Mouse (Mus musculus) heart, postnatal 0 days (tissue): ENCODE results near the gene Scamp5. TPM values are rescaled to one million over a fixed set of nuclear protein-coding genes. Genes with fewer than 3 reads are reported as not detected.
A peak's percentile ranks its signal among the peaks of the same experiment; 100 is the strongest.

Experiments
- ATAC-seq: fragments of 200-750 bp; cut with Nextera tagmentation; 2 replicates; pipeline ENCODE4 v1.8.0; 2017; ENCODE audit warnings: low read depth, moderate number of reproducible peaks, moderate library complexity; ENCODE audit not compliant: insufficient read depth
- DNase-seq: peaks from one replicate; pipeline ENCODE4 v3.0.0-alpha.2; 2016; ENCODE audit warnings: low spot score
- H3K27ac ChIP-seq: fragments of 300-500 bp; sonication (generic); 2 replicates; pipeline ENCODE4 v1.5.1; 2014; ENCODE audit warnings: low read depth, mild to moderate bottlenecking
- H3K27me3 ChIP-seq: fragments of 300-500 bp; sonication (generic); 2 replicates; pipeline ENCODE4 v1.6.1; 2014; ENCODE audit warnings: low read length, mixed read lengths; ENCODE audit not compliant: control insufficient read depth, insufficient read depth
- H3K36me3 ChIP-seq: fragments of 300-500 bp; sonication (generic); replicated peaks from 2 replicates; pipeline ENCODE4 v1.6.1; 2014; ENCODE audit warnings: low read length, mixed read lengths; ENCODE audit not compliant: control insufficient read depth, insufficient read depth
- H3K4me1 ChIP-seq: fragments of 300-500 bp; sonication (generic); 2 replicates; pipeline ENCODE4 v1.6.1; 2014; ENCODE audit warnings: antibody characterized with exemption; ENCODE audit not compliant: control insufficient read depth, insufficient read depth
- H3K4me2 ChIP-seq: fragments of 300-500 bp; sonication (generic); 2 replicates; pipeline ENCODE4 v1.6.1; 2014; ENCODE audit warnings: low read depth, mild to moderate bottlenecking, low read length, moderate library complexity
- H3K4me3 ChIP-seq: fragments of 300-500 bp; sonication (generic); 2 replicates; pipeline ENCODE4 v1.5.1; 2014; ENCODE audit warnings: low read depth, low read length
- H3K9ac ChIP-seq: fragments of 300-500 bp; sonication (generic); replicated peaks from 2 replicates; pipeline ENCODE4 v1.6.1; 2014; ENCODE audit warnings: low read depth, low read length, mixed read lengths
- H3K9me3 ChIP-seq: fragments of 300-500 bp; sonication (generic); replicated peaks from 2 replicates; pipeline ENCODE4 v1.6.1; 2016; ENCODE audit warnings: low read length; ENCODE audit not compliant: control insufficient read depth
- CTCF ChIP-seq: IDR thresholded peaks from 2 replicates; pipeline ENCODE4 v1.5.1; 2016; ENCODE audit warnings: antibody characterized with exemption, control low read depth, low read depth
- EP300 ChIP-seq: IDR thresholded peaks from 2 replicates; pipeline ENCODE4 v1.6.1; 2016; ENCODE audit warnings: antibody characterized with exemption, low read depth
- WGBS: fragments of 180-500 bp; shearing (Covaris S2); extraction: QIAGEN DNeasy Blood & Tissue Kit; methylation state at CpG from one replicate; pipeline ENCODE4 v1.1.7; 2014; 5-methylcytosine and 5-hydroxymethylcytosine counted together
- polyA plus RNA-seq: library from polyadenylated mRNA; unstranded; fragments of >200 nt; fragmentation: Nextera tagmentation; extraction: Ambion mirVana; gene quantifications from 2 replicates; pipeline ENCODE4 v1.2.1, GENCODE M21; 2015
- total RNA-seq: library from RNA; depleted of rRNA; stranded (reverse); fragments of >200 nt; gene quantifications from 2 replicates; pipeline ENCODE4 v1.2.3, GENCODE M21; 2014; ENCODE audit warnings: low replicate concordance; rRNA removed

Gene Scamp5
- total RNA-seq (16.1 and 19.6 TPM in 2 replicates), polyA plus RNA-seq (7.0 TPM in 2 replicates)

GRCm38 (mm10) chr9:57467896-57468549, at the start of gene Scamp5:
TSS of gene Scamp5 (minus strand) at chr9:57468060.
- 1% methylated on average over 44 of the region's 48 CpGs for WGBS
- peak within 1 kb of the TSS; percentile 69 for H3K9ac ChIP-seq
- peak within 1 kb of the TSS; percentile 85 for H3K4me2 ChIP-seq
- no peaks in the 10 kb centered on the region for H3K9me3 ChIP-seq
- peak within 1 kb of the TSS; percentile 69 for H3K4me3 ChIP-seq
- DNase-seq (peak; percentile 94), ATAC-seq (peak; percentile 94)
- H3K27me3 ChIP-seq = no peaks in the 10 kb centered on the region
- peak; percentile 93 for TF ChIP-seq EP300
- no peak for TF ChIP-seq CTCF
- H3K36me3 ChIP-seq = no peaks in the 10 kb centered on the region
- peaks cover 5% of the 10 kb centered on the region for H3K4me1 ChIP-seq
- H3K27ac ChIP-seq = no peak within 1 kb of the TSS

- ATAC-seq = no peak
- Histone ChIP-seq H3K27ac (no peak overlapping the region), H3K4me3 (no peak overlapping the region), H3K27me3 (no peaks in the 10 kb centered on the region), H3K9me3 (no peaks in the 10 kb centered on the region), H3K9ac (no peak overlapping the region), H3K36me3 (no peaks in the 10 kb centered on the region), H3K4me1 (0 out of 2 replicates have a peak, but pooled peaks cover 4% of the 10 kb centered on the region), H3K4me2 (no peak overlapping the region)
- TF ChIP-seq EP300 (no peak), CTCF (peak; percentile 83)
- peak; percentile 68 for DNase-seq
- WGBS = 8% methylated on average over 3 of the region's 3 CpGs
These were observed 49.3 kb upstream of the Scamp5 start for GRCm38 (mm10) chr9:57517113-57517512.

GRCm38 (mm10) chr9:57510577-57510976, 42.7 kb upstream of the Scamp5 start:
- no peak for ATAC-seq
- Histone ChIP-seq H3K4me3 (no peak overlapping the region), H3K27me3 (no peaks in the 10 kb centered on the region), H3K36me3 (no peaks in the 10 kb centered on the region), H3K4me2 (no peak overlapping the region), H3K9me3 (no peaks in the 10 kb centered on the region), H3K27ac (no peak overlapping the region), H3K9ac (no peak overlapping the region), H3K4me1 (peaks cover under 1% of the 10 kb centered on the region; the same call in 1 of the 2 replicates)
- 88% methylated on average over 2 of the region's 2 CpGs for WGBS
- no peak for TF ChIP-seq EP300
- no peak for TF ChIP-seq CTCF
- DNase-seq = no peak

- no peaks in the 10 kb centered on the region for H3K36me3 ChIP-seq
- ATAC-seq = peak; percentile 89
- no peaks in the 10 kb centered on the region for H3K9me3 ChIP-seq
- WGBS = 2% methylated on average over 8 of the region's 8 CpGs
- peak overlapping the region; percentile 86 for H3K27ac ChIP-seq
- DNase-seq = peak; percentile 91
- peak overlapping the region; percentile 27 for H3K4me2 ChIP-seq
- peaks cover 28% of the 10 kb centered on the region for H3K4me1 ChIP-seq
- 0 out of 2 replicates have a peak overlapping the region, but pooled peaks have one; percentile 2 for H3K4me3 ChIP-seq
- H3K9ac ChIP-seq = no peak overlapping the region; the same call in 1 of the 2 replicates
- peak; percentile 82; the same call in 1 of the 2 replicates for TF ChIP-seq EP300
- peak; percentile 22 for TF ChIP-seq CTCF
- peaks cover 39% of the 10 kb centered on the region for H3K27me3 ChIP-seq
These were observed 37.8 kb upstream of the Scamp5 start for GRCm38 (mm10) chr9:57505700-57506099.

GRCm38 (mm10) chr9:57504891-57505290, 37.0 kb upstream of the Scamp5 start:
- ATAC-seq (no peak), DNase-seq (no peak)
- Histone ChIP-seq H3K27me3 (peaks cover 39% of the 10 kb centered on the region), H3K9ac (no peak overlapping the region), H3K4me2 (peak overlapping the region; percentile 69; the same call in 1 of the 2 replicates), H3K36me3 (no peaks in the 10 kb centered on the region), H3K27ac (peak overlapping the region; percentile 86; the same call in 1 of the 2 replicates), H3K4me3 (peak overlapping the region; percentile 41; the same call in 1 of the 2 replicates), H3K4me1 (peaks cover 28% of the 10 kb centered on the region), H3K9me3 (no peaks in the 10 kb centered on the region)
- 53% methylated on average over 10 of the region's 10 CpGs for WGBS
- no peak for TF ChIP-seq EP300
